Mouse (Mus musculus) cortical plate, adult 2 months (tissue): ENCODE results near the gene Serpine1.

Source experiments
- CTCF ChIP-seq: fragments of 200-500 bp; IDR thresholded peaks from 2 replicates; pipeline ENCODE4 v1.5.1; 2011; ENCODE audit warnings: mild to moderate bottlenecking, control low read depth, low read length; ENCODE audit not compliant: insufficient read depth; ENCODE audit errors: extremely low read depth
- POLR2A ChIP-seq: fragments of 200-500 bp; IDR thresholded peaks from 2 replicates; pipeline ENCODE4 v1.6.1; 2011; ENCODE audit warnings: mild to moderate bottlenecking, low read length, control low read depth; ENCODE audit not compliant: insufficient read depth; ENCODE audit errors: extremely low read depth

GRCm38 (mm10) chr5:137032641-137033074 is 39.4 kb downstream of the Serpine1 start:
- TF ChIP-seq CTCF: no peak
- TF ChIP-seq POLR2A: peak; percentile 55
